Comparison of ENCODE assay signal across 15 mouse cellular contexts in genomic region chr7:142574155-142574660, GRCm38 (mm10). TPM values are rescaled to one million over a fixed set of nuclear protein-coding genes. Genes with fewer than 3 reads are reported as not detected.
DNase-seq lines count a peak whose midpoint lies in the region; ATAC-seq and TF ChIP-seq lines count a peak whose summit lies in the region.
"Had no signal": no experiment of that assay in that cellular context is flagged by ENCODE, and none has a peak within 500 bp of the region (broad histone marks: within the 10 kb centered on the region; RNA-seq: fewer than 3 reads in every experiment).

No protein-coding gene starts in this region.

- H3K27me3 ChIP-seq in heart, embryonic 13.5 days (replicated peaks), result no peaks in the 10 kb centered on the region
- H3K27me3 ChIP-seq in heart, adult 2 months (ENCODE audit: control insufficient read depth, insufficient read depth, low read length), result no peaks in the 10 kb centered on the region
- H3K27me3 ChIP-seq in lung, embryonic 15.5 days, result no peaks in the 10 kb centered on the region
- H3K27me3 ChIP-seq in intestine, embryonic 15.5 days (replicated peaks), result no peaks in the 10 kb centered on the region
- H3K27me3 ChIP-seq in liver, postnatal 0 days (ENCODE audit: insufficient read depth, low read length), result no peaks in the 10 kb centered on the region

- no peak for TF ChIP-seq POLR2A in heart, adult 2 months (IDR thresholded peaks at IDR 0.05; ENCODE audit: insufficient read depth, low read depth, low read length)

- TF ChIP-seq CTCF in heart, adult 2 months (IDR thresholded peaks at IDR 0.05), result no peak
- no peak for TF ChIP-seq CTCF in liver, postnatal 0 days (IDR thresholded peaks at IDR 0.05; ENCODE audit: low read depth)

- peak; percentile 27; the same call in 1 of the 2 replicates for ATAC-seq in heart, embryonic 13.5 days (ENCODE audit: extremely low read depth, insufficient number of reproducible peaks, low FRiP score, low TSS enrichment)
- ATAC-seq in lung, embryonic 15.5 days (ENCODE audit: borderline replicate concordance, extremely low read depth, low FRiP score, low TSS enrichment), result no peak
- ATAC-seq in intestine, embryonic 15.5 days, result no peak
- ATAC-seq in liver, postnatal 0 days, result no peak
- ATAC-seq in erythroblast, adult 5-6 weeks (replicated peaks; ENCODE audit: low FRiP score, poor library complexity, severe bottlenecking), result no peak

- H3K4me3 ChIP-seq in heart, embryonic 13.5 days, result 0 out of 2 replicates have a peak overlapping the region, but pooled peaks have one; percentile 62
- no peak overlapping the region for H3K4me3 ChIP-seq in heart, adult 2 months
- H3K4me3 ChIP-seq in lung, embryonic 15.5 days, result no peak overlapping the region
- no peak overlapping the region for H3K4me3 ChIP-seq in intestine, embryonic 15.5 days (replicated peaks)
- H3K4me3 ChIP-seq in liver, postnatal 0 days (ENCODE audit: low read depth, low read length), result no peak overlapping the region
- H3K4me3 ChIP-seq: hindbrain, embryonic 13.5 days; midbrain, embryonic 12.5 days; neural tube, embryonic 13.5 days had no signal

- no peak for DNase-seq in heart, adult 2 months
- DNase-seq in lung, adult 18-20 months, result no peak
- DNase-seq in liver, postnatal 0 days, result peak; percentile 29
- no peak for DNase-seq in gastrocnemius, postnatal 14 days
- DNase-seq: cerebellum, postnatal 25 days; kidney, postnatal 10 days; layer of hippocampus, postnatal 36 days; lung, postnatal 10 days had no signal

- intact Hi-C loops in heart, adult 2 months (cut with DNase I), result no loop called here
- intact Hi-C loops in gastrocnemius, postnatal 14 days (cut with DNase I; ENCODE audit: low total_unique reads), result no loop called here

- no peaks in the 10 kb centered on the region for H3K9me3 ChIP-seq in heart, embryonic 13.5 days
- no peaks in the 10 kb centered on the region for H3K9me3 ChIP-seq in lung, embryonic 15.5 days
- no peaks in the 10 kb centered on the region for H3K9me3 ChIP-seq in intestine, embryonic 15.5 days
- no peaks in the 10 kb centered on the region for H3K9me3 ChIP-seq in liver, postnatal 0 days (ENCODE audit: low read length)
- H3K9me3 ChIP-seq: hindbrain, embryonic 13.5 days; midbrain, embryonic 12.5 days; neural tube, embryonic 13.5 days had no signal

- H3K27ac ChIP-seq in heart, embryonic 13.5 days (replicated peaks), result peak overlapping the region; percentile 94
- no peak overlapping the region for H3K27ac ChIP-seq in heart, adult 2 months
- peak overlapping the region; percentile 96 for H3K27ac ChIP-seq in lung, embryonic 15.5 days
- peak overlapping the region; percentile 85 for H3K27ac ChIP-seq in intestine, embryonic 15.5 days
- peak overlapping the region; percentile 92 for H3K27ac ChIP-seq in liver, postnatal 0 days (ENCODE audit: low read depth)
- H3K27ac ChIP-seq: hindbrain, embryonic 13.5 days; midbrain, embryonic 12.5 days; neural tube, embryonic 13.5 days had no signal

- WGBS in heart, embryonic 13.5 days, result 22% methylated on average over 3 of the region's 3 CpGs
- WGBS in heart, adult 2 months, result 90% methylated on average over 3 of the region's 3 CpGs
- WGBS in lung, embryonic 15.5 days, result 42% methylated on average over 3 of the region's 3 CpGs
- 33% methylated on average over 3 of the region's 3 CpGs for WGBS in intestine, embryonic 15.5 days
- 63% methylated on average over 3 of the region's 3 CpGs for WGBS in liver, postnatal 0 days (ENCODE audit: insufficient replicate concordance)

- peaks cover 9% of the 10 kb centered on the region for H3K36me3 ChIP-seq in heart, embryonic 13.5 days
- no peaks in the 10 kb centered on the region for H3K36me3 ChIP-seq in heart, adult 2 months (ENCODE audit: control insufficient read depth, insufficient read depth, low read length)
- H3K36me3 ChIP-seq in lung, embryonic 15.5 days, result no peaks in the 10 kb centered on the region
- no peaks in the 10 kb centered on the region for H3K36me3 ChIP-seq in intestine, embryonic 15.5 days
- H3K36me3 ChIP-seq in liver, postnatal 0 days (replicated peaks; ENCODE audit: insufficient read depth, low read length), result no peaks in the 10 kb centered on the region
- H3K36me3 ChIP-seq: hindbrain, embryonic 13.5 days; midbrain, embryonic 12.5 days; neural tube, embryonic 13.5 days had no signal

- H3K4me1 ChIP-seq in heart, embryonic 13.5 days, result peaks cover 86% of the 10 kb centered on the region
- H3K4me1 ChIP-seq in heart, adult 2 months (ENCODE audit: control insufficient read depth, insufficient read depth, low read length), result no peaks in the 10 kb centered on the region
- H3K4me1 ChIP-seq in lung, embryonic 15.5 days, result peaks cover 84% of the 10 kb centered on the region
- peaks cover 62% of the 10 kb centered on the region for H3K4me1 ChIP-seq in intestine, embryonic 15.5 days (replicated peaks)
- peaks cover 21% of the 10 kb centered on the region for H3K4me1 ChIP-seq in liver, postnatal 0 days (ENCODE audit: insufficient read depth)

- H3K4me2 ChIP-seq in heart, embryonic 13.5 days, result peak overlapping the region; percentile 68
- no peak overlapping the region for H3K4me2 ChIP-seq in lung, embryonic 15.5 days
- peak overlapping the region; percentile 47; the same call in 1 of the 2 replicates for H3K4me2 ChIP-seq in intestine, embryonic 15.5 days (replicated peaks)
- no peak overlapping the region for H3K4me2 ChIP-seq in liver, postnatal 0 days (ENCODE audit: low read depth, low read length)
- H3K4me2 ChIP-seq: hindbrain, embryonic 13.5 days; midbrain, embryonic 12.5 days; neural tube, embryonic 13.5 days had no signal

- H3K9ac ChIP-seq in heart, embryonic 13.5 days, result peak overlapping the region; percentile 90
- H3K9ac ChIP-seq in heart, adult 2 months (ENCODE audit: low read depth, low read length), result no peak overlapping the region
- H3K9ac ChIP-seq in lung, embryonic 15.5 days, result peak overlapping the region; percentile 21; the same call in 1 of the 2 replicates
- H3K9ac ChIP-seq in intestine, embryonic 15.5 days, result no peak overlapping the region
- H3K9ac ChIP-seq in liver, postnatal 0 days (replicated peaks), result no peak overlapping the region
- H3K9ac ChIP-seq: hindbrain, embryonic 13.5 days; midbrain, embryonic 12.5 days; neural tube, embryonic 13.5 days had no signal

- TF ChIP-seq EP300 in heart, adult 2 months (IDR thresholded peaks at IDR 0.05; ENCODE audit: insufficient read depth, low read depth, low read length), result no peak
- TF ChIP-seq EP300 in liver, postnatal 0 days (IDR thresholded peaks at IDR 0.05; ENCODE audit: low read depth), result no peak

- no peaks in the 10 kb centered on the region for H3K79me2 ChIP-seq in heart, adult 2 months (replicated peaks; ENCODE audit: control insufficient read depth, insufficient read depth, low read length)

RNA-seq across cellular contexts. Expression of gene Mrpl23, which starts 41.7 kb away (rescaled TPM):
- polyA plus RNA-seq in heart, embryonic 13.5 days (2015; fragmentation: Nextera tagmentation; extraction: Ambion mirVana), result 15.6 and 17.7 TPM in 2 replicates
- total RNA-seq in heart, adult 2 months (2021), result 1 to 10 TPM in 1 of 2 experiments, under 1 TPM in 1; 0.89 to 2.1 TPM
- 12.8 and 18.0 TPM in 2 replicates for polyA plus RNA-seq in heart, adult 2 months (2012; rRNA removed)
- polyA plus RNA-seq in lung, embryonic 15.5 days (2015; fragmentation: Nextera tagmentation; extraction: Ambion mirVana), result 22.8 and 28.3 TPM in 2 replicates
- 44.9 and 57.4 TPM in 2 replicates for polyA plus RNA-seq in intestine, embryonic 15.5 days (2015; fragmentation: Nextera tagmentation; extraction: Ambion mirVana)
- polyA plus RNA-seq in liver, postnatal 0 days (2015; fragmentation: Nextera tagmentation; extraction: Ambion mirVana), result 18.7 and 19.3 TPM in 2 replicates
- total RNA-seq in erythroblast, adult 5-6 weeks (2015; ENCODE audit: low replicate concordance), result not detected in 2 replicates
- total RNA-seq in erythroblast, adult 5-6 weeks (2017; ENCODE audit: low replicate concordance), result 3.7 and 8.1 TPM in 2 replicates
- total RNA-seq in gastrocnemius, postnatal 14 days (2021), result 1 to 10 TPM; 5.0 to 5.2 TPM

Comparison
In these comparisons a context has a peak if more than half of its experiments do, and no peak if none do; other contexts are left out.
1. H3K9ac ChIP-seq: peak in heart, embryonic 13.5 days (single experiment) and lung, embryonic 15.5 days (single experiment); none in heart, adult 2 months (single experiment), intestine, embryonic 15.5 days (single experiment) and liver, postnatal 0 days (single experiment).
2. H3K4me2 ChIP-seq: peak in heart, embryonic 13.5 days (single experiment) and intestine, embryonic 15.5 days (single experiment); none in lung, embryonic 15.5 days (single experiment) and liver, postnatal 0 days (single experiment).